Mouse (Mus musculus): ENCODE data around the gene Taar7e. TPM values are rescaled to one million over a fixed set of nuclear protein-coding genes. Genes with fewer than 3 reads are reported as not detected.

Gene Taar7e
- polyA plus RNA-seq, 1 experiment from 2014 or later: not detected

Other genes with a start within 250 kb of the Taar7e start
- 16.3 and 17.8 TPM in 2 replicates for gene Slc18b1, start 240.6 kb upstream of the Taar7e start, polyA plus RNA-seq (2014; fragmentation: Nextera tagmentation; extraction: Ambion mirVana)
- 0.12 TPM in 1 of 2 replicates, not detected in the other for gene Vnn3, start 186.2 kb upstream of the Taar7e start, polyA plus RNA-seq (2014; fragmentation: Nextera tagmentation; extraction: Ambion mirVana)
- gene Vnn1, start 142.9 kb upstream of the Taar7e start, polyA plus RNA-seq (2014; fragmentation: Nextera tagmentation; extraction: Ambion mirVana): 2.6 and 2.9 TPM in 2 replicates
- gene Taar1, start 117.3 kb upstream of the Taar7e start, polyA plus RNA-seq (2014; fragmentation: Nextera tagmentation; extraction: Ambion mirVana): not detected in 2 replicates
- 0.42 TPM in 1 of 2 replicates, not detected in the other for gene Taar2, start 99.0 kb upstream of the Taar7e start, polyA plus RNA-seq (2014; fragmentation: Nextera tagmentation; extraction: Ambion mirVana)
- gene Taar3, start 88.1 kb upstream of the Taar7e start, polyA plus RNA-seq (2014; fragmentation: Nextera tagmentation; extraction: Ambion mirVana): not detected in 2 replicates
- gene Taar4, start 77.1 kb upstream of the Taar7e start, polyA plus RNA-seq (2014; fragmentation: Nextera tagmentation; extraction: Ambion mirVana): not detected in 2 replicates
- gene Taar5, start 66.9 kb upstream of the Taar7e start, polyA plus RNA-seq (2014; fragmentation: Nextera tagmentation; extraction: Ambion mirVana): not detected in 2 replicates
- gene Taar6, start 52.0 kb upstream of the Taar7e start, polyA plus RNA-seq (2014; fragmentation: Nextera tagmentation; extraction: Ambion mirVana): not detected in 2 replicates
- gene Taar7a, start 44.1 kb upstream of the Taar7e start, polyA plus RNA-seq (2014; fragmentation: Nextera tagmentation; extraction: Ambion mirVana): not detected in 2 replicates
- not detected in 2 replicates for gene Taar7b, start 37.7 kb upstream of the Taar7e start, polyA plus RNA-seq (2014; fragmentation: Nextera tagmentation; extraction: Ambion mirVana)
- not detected in 2 replicates for gene Taar7d, start 10.4 kb upstream of the Taar7e start, polyA plus RNA-seq (2014; fragmentation: Nextera tagmentation; extraction: Ambion mirVana)
- gene Taar7f, start 11.9 kb downstream of the Taar7e start, polyA plus RNA-seq (2014; fragmentation: Nextera tagmentation; extraction: Ambion mirVana): not detected in 2 replicates
- not detected in 2 replicates for gene Taar8a, start 38.9 kb downstream of the Taar7e start, polyA plus RNA-seq (2014; fragmentation: Nextera tagmentation; extraction: Ambion mirVana)
- not detected in 2 replicates for gene Taar8b, start 54.7 kb downstream of the Taar7e start, polyA plus RNA-seq (2014; fragmentation: Nextera tagmentation; extraction: Ambion mirVana)
- not detected in 2 replicates for gene Taar8c, start 64.3 kb downstream of the Taar7e start, polyA plus RNA-seq (2014; fragmentation: Nextera tagmentation; extraction: Ambion mirVana)
- gene Taar9, start 71.9 kb downstream of the Taar7e start, polyA plus RNA-seq (2014; fragmentation: Nextera tagmentation; extraction: Ambion mirVana): not detected in 2 replicates
- 91.8 and 100 TPM in 2 replicates for gene Stx7, start 111.7 kb downstream of the Taar7e start, polyA plus RNA-seq (2014; fragmentation: Nextera tagmentation; extraction: Ambion mirVana)
- gene Moxd1, start 185.9 kb downstream of the Taar7e start, polyA plus RNA-seq (2014; fragmentation: Nextera tagmentation; extraction: Ambion mirVana): 19.2 and 23.2 TPM in 2 replicates

Measured in intestine, embryonic 14.5 days (tissue).